Mouse (Mus musculus): ENCODE results near the gene Scn1b. TPM values are rescaled to one million over a fixed set of nuclear protein-coding genes. Genes with fewer than 3 reads are reported as not detected.

Scn1b gene
- total RNA-seq, 2 experiments from 2014 or later, result 17.9 to 18.4 TPM

DNA sequence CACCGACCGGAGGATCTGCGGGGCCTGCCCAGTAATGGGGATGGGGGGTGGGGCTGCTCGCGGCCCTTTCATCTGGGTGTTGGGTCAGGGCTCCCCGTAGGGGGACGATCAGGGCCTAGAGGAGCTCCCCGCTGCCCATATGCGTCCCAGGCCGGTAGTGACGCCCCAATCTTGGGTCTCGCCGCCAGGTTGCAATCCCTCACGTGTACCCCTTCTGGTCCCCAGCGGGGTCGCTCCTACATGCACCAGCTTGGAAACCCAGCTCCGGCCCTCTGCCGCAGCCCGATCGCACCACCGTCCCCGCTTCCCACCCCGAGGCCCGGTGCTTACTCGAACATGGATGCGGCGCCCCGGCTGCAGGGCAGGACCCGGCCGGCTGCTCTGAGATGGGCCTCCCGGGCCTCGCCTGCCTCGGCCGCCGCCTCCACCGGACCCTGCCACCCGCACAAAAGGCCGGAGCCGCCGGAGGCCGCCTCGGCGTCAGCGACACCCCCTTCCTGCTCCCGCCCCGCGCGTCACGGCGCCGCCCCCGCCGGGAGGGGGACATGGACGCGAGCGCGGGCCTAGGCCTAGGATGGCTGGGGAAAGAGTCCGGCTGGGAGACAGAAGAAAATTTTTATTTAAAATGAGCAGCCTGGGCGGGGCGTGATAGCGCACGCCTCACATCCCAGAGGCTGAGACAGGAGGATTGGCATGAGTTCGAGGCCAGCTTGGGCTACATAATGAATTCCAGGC lies 23.9 kb upstream of the Scn1b start:
- DNase-seq, result peak; percentile 95
- intact Hi-C loops (cut with DNase I), result no loop called here

GRCm38 (mm10) chr7:31149751-31150565 lies 23.2 kb upstream of the Scn1b start:
- intact Hi-C loops (cut with DNase I), result no loop called here
- DNase-seq, result no peak

DNA sequence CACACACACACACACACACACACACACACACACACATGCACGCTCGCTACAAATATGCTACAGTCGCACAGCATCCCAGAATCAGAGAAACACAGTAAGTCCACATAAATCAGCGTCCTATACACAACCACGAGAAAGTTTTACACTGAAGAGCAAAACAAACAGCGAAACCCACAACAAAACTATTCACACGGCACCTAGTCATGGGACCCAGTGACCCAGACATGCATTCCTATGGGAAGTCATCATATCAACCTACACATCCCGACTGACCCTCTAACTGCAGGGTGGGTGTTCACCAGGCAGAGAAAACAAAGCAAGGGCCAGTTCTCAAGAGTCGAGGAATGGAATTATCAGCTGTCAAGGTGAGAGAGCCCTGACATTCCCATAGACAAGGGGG lies 22.5 kb upstream of the Scn1b start:
- intact Hi-C loops (cut with DNase I), result no loop called here
- no peak for DNase-seq

DNA sequence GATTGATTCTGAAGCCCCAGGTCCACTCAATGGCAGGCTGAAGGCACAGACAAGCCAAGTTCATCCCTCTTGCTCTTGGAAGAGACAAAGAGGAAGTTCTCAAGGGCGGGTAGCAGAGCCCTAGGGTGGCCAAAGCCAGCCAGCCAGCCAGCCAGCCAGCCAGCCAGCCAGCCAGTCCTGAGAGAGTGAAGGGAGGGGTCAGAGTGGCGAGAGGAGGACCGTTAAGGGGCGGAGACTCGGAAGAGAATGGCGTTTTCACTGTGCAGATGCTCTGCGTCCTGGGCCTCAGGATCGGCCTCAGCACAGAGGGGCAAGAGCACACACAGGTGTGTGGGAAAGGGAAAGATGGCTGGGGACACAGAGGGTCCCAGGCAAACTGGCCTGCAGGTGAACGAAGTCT lies 22.0 kb upstream of the Scn1b start:
- peak; percentile 61 to 71 for DNase-seq
- intact Hi-C loops (cut with DNase I), result no loop called here

GRCm38 (mm10) chr7:31148086-31148485 lies 21.3 kb upstream of the Scn1b start:
- no peak for DNase-seq
- intact Hi-C loops (cut with DNase I), result no loop called here

- no peak for DNase-seq
- intact Hi-C loops (cut with DNase I), result no loop called here
These were observed 18.9 kb upstream of the Scn1b start for GRCm38 (mm10) chr7:31145596-31146160.

- intact Hi-C loops (cut with DNase I), result no loop called here
- DNase-seq, result no peak
These were observed 18.1 kb upstream of the Scn1b start for GRCm38 (mm10) chr7:31144886-31145285.

DNA sequence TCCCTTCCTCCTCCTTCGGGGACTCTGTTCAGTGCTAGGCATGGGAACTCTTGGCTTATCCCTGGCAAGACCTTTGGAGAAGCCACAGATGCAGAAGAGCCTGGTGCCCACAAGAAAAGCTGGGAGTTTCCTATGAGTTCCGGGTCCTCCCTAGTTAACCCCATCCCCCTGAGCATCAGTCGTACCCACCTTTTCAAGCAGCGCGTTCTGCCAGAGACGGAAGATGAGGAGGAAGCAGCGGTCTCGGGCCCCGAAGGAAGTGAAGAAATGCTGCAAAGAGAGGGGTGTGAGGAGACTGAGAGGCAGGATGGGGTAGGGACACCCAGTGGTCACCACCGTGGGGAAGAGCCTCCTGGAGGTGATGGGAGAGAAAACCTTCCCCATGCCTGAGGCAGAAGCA lies 14.1 kb upstream of the Scn1b start:
- DNase-seq, result no peak
- intact Hi-C loops (cut with DNase I), result loop anchor here (1.0 kb wide), 1 partner anchor 31 kb away; no protein-coding TSS in a partner anchor

GRCm38 (mm10) chr7:31140302-31140701 lies 13.5 kb upstream of the Scn1b start:
- intact Hi-C loops (cut with DNase I), result loop anchor here (1.0 kb wide), 1 partner anchor 32 kb away; no protein-coding TSS in a partner anchor

GRCm38 (mm10) chr7:31139765-31140164 lies 13.0 kb upstream of the Scn1b start:
- intact Hi-C loops (cut with DNase I), result loop anchor here (1.0 kb wide), 1 partner anchor 33 kb away; no protein-coding TSS in a partner anchor
- peak; percentile 70 to 76 for DNase-seq

More at GRCm38 (mm10) chr7:31140302-31140701, 13.5 kb upstream of the Scn1b start:
- DNase-seq, result no peak

- no peak for DNase-seq
- intact Hi-C loops (cut with DNase I), result no loop called here
These were observed 8.9 kb upstream of the Scn1b start for GRCm38 (mm10) chr7:31135717-31136116.

GRCm38 (mm10) chr7:31131866-31132265 lies 5.1 kb upstream of the Scn1b start:
- intact Hi-C loops (cut with DNase I), result no loop called here
- no peak for DNase-seq

- intact Hi-C loops (cut with DNase I), result no loop called here
- peak; percentile 44 to 68 for DNase-seq
These were observed 4.0 kb upstream of the Scn1b start for GRCm38 (mm10) chr7:31130841-31131240.

DNA sequence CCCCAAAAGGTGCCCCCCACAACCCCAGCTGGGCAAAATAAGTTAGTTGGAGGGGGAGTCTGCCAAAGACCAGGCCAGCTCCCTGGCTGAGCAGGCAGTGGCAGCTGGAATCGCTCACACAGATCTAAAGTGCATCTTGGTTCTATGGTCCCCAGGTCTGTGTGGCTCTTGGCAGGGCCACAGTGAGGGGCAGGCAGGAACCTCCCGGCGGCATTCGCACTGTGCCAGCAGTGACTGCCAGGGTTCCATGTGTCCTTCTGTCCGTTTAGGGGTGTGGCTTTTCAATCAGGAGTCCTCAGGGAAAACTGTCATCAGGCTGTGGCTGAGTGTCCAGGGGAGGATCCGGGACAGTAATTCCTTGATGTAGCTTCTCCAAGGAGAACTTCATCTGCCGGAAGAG lies 3.4 kb upstream of the Scn1b start:
- intact Hi-C loops (cut with DNase I), result no loop called here

DNA sequence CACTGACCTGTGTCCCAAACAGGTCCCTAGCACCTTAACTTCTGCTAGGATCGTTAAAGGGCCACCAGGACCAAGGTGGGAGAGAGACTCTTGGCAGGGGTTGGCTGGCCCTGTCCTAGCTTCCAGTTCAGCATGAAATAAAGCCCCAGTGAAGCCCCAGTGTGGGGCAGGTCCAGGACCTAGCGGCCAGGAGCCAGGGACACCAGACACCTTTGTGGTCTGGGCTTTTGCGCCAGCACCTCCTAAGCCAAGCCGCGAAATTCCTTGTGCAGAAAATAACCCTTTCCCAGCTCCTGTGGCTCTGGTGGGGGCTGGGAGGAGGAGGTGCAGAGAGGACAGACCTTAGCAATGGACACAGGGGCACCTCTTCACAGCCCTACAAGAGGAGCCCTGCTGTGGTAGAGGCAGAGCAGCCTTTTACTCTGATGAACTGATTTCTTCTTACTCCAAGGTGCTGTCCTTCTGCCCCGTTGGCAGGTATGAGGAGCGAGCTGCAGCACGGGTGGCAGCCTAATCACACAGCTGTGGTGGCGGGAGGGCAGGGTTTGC lies 1.4 kb upstream of the Scn1b start:
- no peak for DNase-seq
- intact Hi-C loops (cut with DNase I), result loop anchor here (2.0 kb wide), 1 partner anchor 23 kb away; no protein-coding TSS in a partner anchor

More for the DNA sequence above, 3.4 kb upstream of the Scn1b start:
- DNase-seq, result no peak

- peak in 1 of 2 experiments; percentile 31 for DNase-seq
- intact Hi-C loops (cut with DNase I), result no loop called here
These were observed 522 bp downstream of the Scn1b start for GRCm38 (mm10) chr7:31126211-31126751.

DNA sequence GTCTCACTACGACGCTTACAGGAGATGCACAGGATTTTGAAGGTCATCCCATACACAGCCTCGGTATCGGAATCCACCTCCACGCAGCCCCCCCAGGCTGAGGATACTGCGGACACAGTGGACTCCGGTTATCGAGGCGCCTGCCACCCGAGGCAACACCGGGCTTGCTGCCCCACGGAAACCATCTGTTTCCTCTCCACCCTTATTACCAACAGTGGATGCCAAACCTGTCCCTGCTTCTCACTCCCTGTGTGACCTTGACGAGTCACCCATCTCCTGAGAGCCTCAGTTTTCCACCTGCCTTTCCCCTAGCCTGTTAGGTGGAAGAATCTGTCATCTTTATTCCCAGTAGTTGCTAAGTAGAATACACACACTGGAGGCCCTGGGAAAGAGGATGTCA lies 1.7 kb downstream of the Scn1b start:
- no peak for DNase-seq
- intact Hi-C loops (cut with DNase I), result no loop called here

GRCm38 (mm10) chr7:31124381-31124780 lies 2.4 kb downstream of the Scn1b start:
- no peak for DNase-seq
- intact Hi-C loops (cut with DNase I), result no loop called here

DNA sequence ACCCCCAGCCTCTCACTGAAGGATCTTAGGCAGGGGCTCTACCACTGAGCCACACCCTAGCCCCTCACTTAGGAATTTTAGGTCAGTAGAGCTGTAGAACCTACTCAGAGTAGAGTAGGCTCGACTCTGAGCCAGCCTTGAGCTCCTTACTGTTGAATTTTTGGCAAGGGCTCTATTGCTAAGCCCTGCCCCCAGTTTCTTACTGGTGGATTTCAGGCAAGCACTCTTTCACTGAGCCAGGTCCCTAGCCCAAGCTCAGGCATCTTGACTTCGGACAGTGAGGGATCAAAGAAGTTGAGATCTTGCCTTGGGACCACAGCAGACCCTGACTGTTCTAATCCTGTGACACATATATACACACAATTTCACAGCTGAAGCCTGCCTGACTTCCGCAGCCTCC lies 3.1 kb downstream of the Scn1b start:
- no peak for DNase-seq
- intact Hi-C loops (cut with DNase I), result no loop called here
